Mouse (Mus musculus) brain, embryonic 14.5 days (tissue): ENCODE data around the gene Gm17268. TPM values are rescaled to one million over a fixed set of nuclear protein-coding genes. Genes with fewer than 3 reads are reported as not detected.

ENCODE experiments used
- DNase-seq: peaks from one replicate; pipeline ENCODE4 v3.0.0-alpha.2; 2011; ENCODE audit warnings: low read depth
- CTCF ChIP-seq: fragments of 200-500 bp; IDR thresholded peaks from 2 replicates; pipeline ENCODE4 v1.5.1; 2012; ENCODE audit warnings: inconsistent platforms, mild to moderate bottlenecking, moderate library complexity, borderline replicate concordance; ENCODE audit not compliant: insufficient read depth, insufficient read length; ENCODE audit errors: extremely low read depth
- POLR2A ChIP-seq: fragments of 200-500 bp; IDR thresholded peaks from 2 replicates; pipeline ENCODE4 v1.6.1; 2012; ENCODE audit warnings: mild to moderate bottlenecking, inconsistent platforms, borderline replicate concordance; ENCODE audit not compliant: poor library complexity, insufficient read depth, insufficient read length, severe bottlenecking; ENCODE audit errors: extremely low read depth
- polyA plus RNA-seq: library from polyadenylated mRNA; depleted of rRNA; stranded (reverse); fragments of >200 nt; gene quantifications from 2 replicates; pipeline ENCODE4 v1.2.3, GENCODE M21; 2012; rRNA removed

The Gm17268 gene
- polyA plus RNA-seq, 1 experiment, result not detected

DNA sequence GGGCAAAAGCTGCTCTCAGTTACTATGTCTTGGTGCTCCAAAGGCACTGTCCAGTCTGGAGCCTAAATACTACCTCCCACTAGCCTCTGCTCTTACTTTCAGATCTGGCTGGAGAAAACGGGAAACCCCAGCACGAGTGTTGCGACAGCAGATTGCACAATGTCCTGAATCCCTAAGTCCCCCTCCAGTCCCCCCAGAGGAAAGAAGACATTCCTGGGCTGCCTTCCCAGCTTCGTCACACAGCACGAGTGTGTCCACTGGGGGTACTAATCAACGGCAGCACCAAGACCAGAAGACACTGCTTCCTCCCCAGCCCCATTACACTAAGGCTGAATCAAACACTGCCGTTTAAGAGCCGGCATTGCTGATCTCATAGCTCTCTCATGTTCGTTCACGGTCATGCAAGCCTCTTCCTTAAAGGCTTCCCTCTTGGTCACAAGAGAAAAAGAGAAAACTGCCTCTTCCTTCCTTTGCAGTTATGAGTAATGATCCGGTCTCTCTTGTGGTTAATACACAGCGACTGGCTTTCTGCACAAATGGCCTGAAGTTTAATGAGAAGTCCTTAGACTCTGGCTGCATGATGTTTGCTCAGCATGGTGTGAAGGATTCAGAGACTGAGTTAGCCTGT lies 31.5 kb downstream of the Gm17268 start:
- DNase-seq, result peak; percentile 38
- TF ChIP-seq CTCF (no peak), POLR2A (no peak)

DNA sequence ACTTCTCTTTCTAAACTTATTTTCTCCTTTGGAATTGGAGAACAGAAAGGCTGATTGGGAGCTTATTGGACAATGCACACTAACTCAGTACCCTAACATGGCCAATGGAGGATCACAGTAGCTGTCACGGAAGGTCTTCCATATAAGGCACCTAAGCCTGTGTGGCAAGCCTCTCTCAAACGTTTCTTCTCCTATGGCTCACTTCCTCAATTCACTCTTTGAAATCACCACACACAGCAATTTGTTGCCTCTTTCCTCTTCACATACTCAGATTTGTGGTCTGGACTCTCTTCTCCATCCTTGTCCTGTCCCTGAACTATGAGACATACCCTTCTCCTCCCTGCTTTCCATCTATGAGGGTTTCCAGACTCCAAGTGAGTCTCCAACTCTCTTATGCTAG lies 33.6 kb downstream of the Gm17268 start:
- DNase-seq, result no peak
- no peak for TF ChIP-seq POLR2A
- TF ChIP-seq CTCF, result no peak

DNA sequence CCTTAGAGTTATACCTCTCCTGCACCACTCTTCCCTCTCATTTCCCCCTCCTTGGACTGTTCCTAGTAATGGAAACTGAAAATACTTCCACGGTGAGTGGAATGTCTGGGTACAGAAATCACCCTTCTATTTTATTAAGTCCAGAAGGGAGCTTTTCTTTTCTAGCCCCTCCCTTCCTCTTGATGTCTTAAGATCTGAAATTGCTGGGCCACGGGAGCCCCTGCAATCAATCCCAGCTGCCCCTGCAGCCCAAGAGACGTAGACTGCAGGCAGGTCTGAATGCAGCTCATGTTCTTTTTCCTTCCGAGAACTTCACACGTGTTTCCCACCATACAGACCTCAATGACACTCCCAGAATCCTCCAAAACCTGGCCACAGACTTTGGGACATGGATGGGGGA lies 37.8 kb downstream of the Gm17268 start:
- DNase-seq, result no peak
- TF ChIP-seq POLR2A (no peak), CTCF (no peak)

DNA sequence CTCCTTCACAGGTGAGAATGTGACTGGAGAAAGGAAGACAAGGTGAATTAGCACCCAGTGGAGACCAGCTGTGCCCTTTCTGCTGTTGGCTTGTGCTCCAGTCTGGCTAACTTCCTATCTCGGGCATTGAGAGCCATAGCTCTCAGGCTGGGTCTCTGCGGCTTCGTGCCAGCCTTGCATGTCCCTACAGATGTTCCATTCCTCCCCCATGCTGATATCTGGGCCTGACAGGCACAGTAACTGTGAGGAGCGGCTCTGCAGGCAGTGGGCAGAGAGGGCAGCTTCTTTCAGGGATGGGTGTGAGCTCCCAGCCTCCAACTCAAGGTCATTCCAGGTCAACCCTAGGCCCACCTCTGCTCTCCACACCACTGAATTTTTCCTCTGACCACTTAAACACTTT lies 38.9 kb downstream of the Gm17268 start:
- DNase-seq, result no peak
- TF ChIP-seq CTCF, result no peak
- TF ChIP-seq POLR2A, result no peak

DNA sequence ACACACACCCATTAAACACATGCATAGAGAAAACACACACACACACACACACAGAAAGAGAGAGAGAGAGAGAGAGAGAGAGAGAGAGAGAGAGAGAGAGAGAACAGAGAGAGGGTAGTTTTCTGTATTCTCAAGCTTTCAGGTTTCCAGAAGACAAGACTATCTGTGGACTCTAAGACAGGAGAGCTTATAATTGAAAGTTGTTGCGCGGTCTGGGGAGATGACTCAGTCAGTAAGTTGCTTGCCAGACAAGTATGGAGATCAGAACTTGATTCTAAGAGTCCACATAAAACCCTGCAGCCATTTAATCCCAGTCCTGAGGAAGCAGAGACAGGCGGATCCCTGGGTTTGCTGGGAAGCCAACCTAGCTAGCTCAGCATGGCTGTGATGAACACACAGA lies 39.7 kb downstream of the Gm17268 start:
- DNase-seq, result no peak
- TF ChIP-seq POLR2A (no peak), CTCF (no peak)

DNA sequence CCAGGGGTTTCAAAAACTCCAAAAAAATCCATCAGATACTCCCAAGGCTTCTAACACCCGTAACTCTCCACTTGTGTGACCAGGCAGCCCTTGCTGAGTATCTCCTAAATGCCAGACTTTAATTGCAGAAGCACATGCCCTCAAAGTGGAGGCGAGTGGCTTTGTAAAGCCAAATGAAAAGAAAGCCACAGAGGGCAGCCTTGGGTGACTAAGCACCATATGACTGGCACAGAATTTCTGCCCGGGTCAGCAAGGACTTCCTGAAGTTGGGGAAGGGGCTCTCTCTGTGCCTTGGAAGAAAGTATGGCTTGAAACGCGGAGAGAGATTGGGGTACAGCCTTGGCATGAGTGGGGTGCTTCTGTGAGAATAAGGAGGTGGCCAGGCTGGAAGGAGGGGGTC lies 41.3 kb downstream of the Gm17268 start:
- no peak for DNase-seq
- no peak for TF ChIP-seq CTCF
- TF ChIP-seq POLR2A, result no peak

DNA sequence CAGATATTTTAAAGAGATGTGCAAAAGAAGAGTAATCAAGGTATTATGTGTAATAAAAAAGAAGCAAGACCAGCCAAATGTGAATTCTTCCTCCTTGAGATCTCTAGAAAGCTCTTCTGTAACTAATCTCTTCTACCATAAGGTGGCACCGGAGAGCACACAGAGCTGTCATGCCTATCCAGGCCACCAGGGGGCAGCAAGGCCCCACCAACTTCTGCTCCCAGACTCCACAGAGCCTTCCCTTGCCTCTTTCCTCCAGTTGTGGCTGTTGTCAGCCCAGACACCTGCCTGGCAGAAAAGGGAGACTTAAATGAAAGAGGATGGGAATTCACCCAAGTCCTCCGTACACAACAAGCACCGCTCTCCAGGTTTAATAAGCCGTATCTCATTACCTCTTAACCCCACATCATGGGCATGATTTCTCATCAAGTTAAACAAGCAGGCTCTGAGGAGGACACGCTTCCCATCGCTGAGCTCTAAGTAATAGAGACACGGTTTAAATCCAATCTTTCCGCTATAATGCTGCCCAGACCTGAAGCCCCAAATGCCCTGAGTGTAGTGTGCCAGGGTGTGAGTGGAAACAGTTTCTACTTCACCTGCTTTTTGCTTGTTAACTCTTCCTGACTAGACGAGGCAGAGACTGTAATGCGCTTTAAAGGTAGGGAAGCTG lies 42.1 kb downstream of the Gm17268 start:
- TF ChIP-seq POLR2A, result no peak
- TF ChIP-seq CTCF, result peak; percentile 100
- DNase-seq, result peak; percentile 86

DNA sequence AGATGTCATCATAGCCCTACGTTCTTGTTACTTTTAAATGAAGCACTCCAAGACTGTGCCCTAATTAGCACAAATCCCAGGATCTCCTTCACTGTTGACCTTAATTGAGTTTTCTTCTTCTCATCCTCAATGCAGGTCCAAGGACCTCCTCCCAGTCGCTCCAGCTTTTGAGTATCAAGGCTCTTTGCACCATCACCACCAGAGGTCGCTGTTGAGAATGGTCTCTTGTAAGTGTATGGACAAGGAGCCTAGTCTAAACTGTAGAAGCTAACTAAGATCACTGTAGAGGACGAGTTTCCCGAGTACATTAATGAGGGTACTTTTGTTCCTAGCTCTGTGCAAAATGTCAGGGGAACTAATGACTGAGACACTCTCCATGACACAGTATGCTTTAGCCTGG lies 55.2 kb downstream of the Gm17268 start:
- TF ChIP-seq CTCF (peak; percentile 77; the same call in 1 of the 2 replicates), POLR2A (no peak)

DNA sequence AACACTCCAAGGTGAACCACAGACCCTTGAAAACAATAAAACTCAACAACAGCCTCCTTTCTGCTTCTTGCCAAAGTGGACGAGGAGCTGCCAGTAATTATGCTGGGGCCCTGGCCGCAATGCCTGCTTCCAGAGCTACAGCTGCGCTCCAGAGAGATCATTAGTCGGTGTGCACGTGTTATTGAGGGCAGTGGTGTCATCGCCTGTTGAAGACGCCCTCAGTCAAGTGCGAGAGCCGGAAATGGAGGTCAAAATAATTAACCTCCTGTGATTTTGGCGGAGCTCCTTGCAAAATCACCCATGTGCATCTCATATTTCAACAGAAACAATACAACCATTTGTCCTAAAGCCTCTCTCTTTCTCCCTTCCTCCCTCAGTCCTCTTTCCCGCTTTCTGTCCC lies 56.2 kb downstream of the Gm17268 start:
- no peak for TF ChIP-seq CTCF
- TF ChIP-seq POLR2A, result no peak
- DNase-seq, result peak; percentile 70

More for the DNA sequence above, 55.2 kb downstream of the Gm17268 start:
- DNase-seq, result peak; percentile 82

Other genes with a start within 250 kb of the Gm17268 start
- 0.01 TPM in 1 of 2 replicates, not detected in the other for gene 5530401A14Rik, start 177.9 kb downstream of the Gm17268 start, polyA plus RNA-seq
- gene Asic2, start 70.1 kb downstream of the Gm17268 start, polyA plus RNA-seq, result 12.4 and 24.0 TPM in 2 replicates
- 0.72 and 0.74 TPM in 2 replicates for gene Ccl2, start 3.0 kb downstream of the Gm17268 start, polyA plus RNA-seq
- 0.18 and 0.40 TPM in 2 replicates for gene Ccl7, start 7.2 kb upstream of the Gm17268 start, polyA plus RNA-seq
- 0.31 and 0.37 TPM in 2 replicates for gene Ccl11, start 19.3 kb upstream of the Gm17268 start, polyA plus RNA-seq
- 1.1 and 1.3 TPM in 2 replicates for gene Ccl12, start 63.3 kb upstream of the Gm17268 start, polyA plus RNA-seq
- gene Ccl8, start 76.6 kb upstream of the Gm17268 start, polyA plus RNA-seq, result not detected in 2 replicates